Mouse (Mus musculus) embryonic facial prominence, embryonic 10.5 days (tissue): ENCODE results near the gene Clns1a. TPM values are rescaled to one million over a fixed set of nuclear protein-coding genes. Genes with fewer than 3 reads are reported as not detected.

ENCODE experiments used
- DNase-seq: peaks from one replicate; pipeline ENCODE4 v3.0.0-alpha.2; 2017; ENCODE audit warnings: low spot score
- H3K27ac ChIP-seq: fragments of 300-500 bp; sonication (generic); replicated peaks from 2 replicates; pipeline ENCODE4 v1.5.1; 2016; ENCODE audit warnings: mild to moderate bottlenecking
- H3K27me3 ChIP-seq: fragments of 300-500 bp; sonication (generic); replicated peaks from 2 replicates; pipeline ENCODE4 v1.6.1; 2016; ENCODE audit warnings: low read depth, mild to moderate bottlenecking; ENCODE audit not compliant: poor library complexity, severe bottlenecking
- H3K36me3 ChIP-seq: fragments of 300-500 bp; sonication (generic); replicated peaks from 2 replicates; pipeline ENCODE4 v1.6.1; 2016; ENCODE audit warnings: mild to moderate bottlenecking, moderate library complexity
- H3K4me1 ChIP-seq: fragments of 300-500 bp; sonication (generic); 2 replicates; pipeline ENCODE4 v1.6.1; 2016
- H3K4me3 ChIP-seq: fragments of 300-500 bp; sonication (generic); 2 replicates; pipeline ENCODE4 v1.5.1; 2016; ENCODE audit warnings: mild to moderate bottlenecking, moderate library complexity
- H3K9me3 ChIP-seq: fragments of 300-500 bp; sonication (generic); 2 replicates; pipeline ENCODE4 v1.6.1; 2016; ENCODE audit warnings: mild to moderate bottlenecking
- WGBS: fragments of 180-500 bp; shearing (Covaris S2); methylation state at CpG from one replicate; pipeline ENCODE4 v1.1.7; 2016; 5-methylcytosine and 5-hydroxymethylcytosine counted together
- polyA plus RNA-seq: library from polyadenylated mRNA; unstranded; fragments of >200 nt; fragmentation: Nextera tagmentation; extraction: Ambion mirVana; gene quantifications from 2 replicates; pipeline ENCODE4 v1.2.1, GENCODE M21; 2016

Gene Clns1a
- polyA plus RNA-seq, 1 experiment from 2014 or later = 296 TPM

DNA sequence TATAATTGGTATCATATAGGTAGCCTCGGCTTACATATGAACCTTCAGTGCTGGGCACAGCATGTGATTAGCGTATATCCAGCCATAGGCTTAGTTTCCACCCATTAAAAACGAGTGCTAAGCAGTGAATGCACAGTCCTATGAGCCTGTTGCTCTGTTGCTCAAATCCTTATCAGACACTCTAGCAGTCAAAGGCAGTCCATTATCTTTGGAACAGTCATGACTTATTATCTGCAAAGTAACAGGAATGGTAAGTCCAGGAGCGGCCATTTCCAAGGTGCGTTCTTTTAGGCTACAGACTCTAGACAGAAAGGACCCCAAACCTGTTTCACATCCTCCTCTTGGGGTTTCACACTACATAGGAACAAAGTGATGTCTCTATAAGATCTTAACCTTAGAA lies 37.2 kb downstream of the Clns1a start:
- H3K4me1 ChIP-seq = peaks cover 37% of the 10 kb centered on the region
- no peaks in the 10 kb centered on the region for H3K36me3 ChIP-seq
- H3K27ac ChIP-seq = no peak overlapping the region
- WGBS = 90% methylated on average over 5 of the region's 5 CpGs
- DNase-seq = no peak
- H3K4me3 ChIP-seq = no peak overlapping the region
- H3K9me3 ChIP-seq = no peaks in the 10 kb centered on the region
- H3K27me3 ChIP-seq = peaks cover 17% of the 10 kb centered on the region

GRCm38 (mm10) chr7:97735021-97735420 lies 38.6 kb downstream of the Clns1a start:
- Histone ChIP-seq H3K9me3 (no peaks in the 10 kb centered on the region), H3K27me3 (peaks cover 17% of the 10 kb centered on the region), H3K36me3 (no peaks in the 10 kb centered on the region), H3K27ac (no peak overlapping the region), H3K4me1 (peaks cover 28% of the 10 kb centered on the region), H3K4me3 (no peak overlapping the region)
- no peak for DNase-seq
- WGBS = 88% methylated on average over 8 of the region's 8 CpGs

DNA sequence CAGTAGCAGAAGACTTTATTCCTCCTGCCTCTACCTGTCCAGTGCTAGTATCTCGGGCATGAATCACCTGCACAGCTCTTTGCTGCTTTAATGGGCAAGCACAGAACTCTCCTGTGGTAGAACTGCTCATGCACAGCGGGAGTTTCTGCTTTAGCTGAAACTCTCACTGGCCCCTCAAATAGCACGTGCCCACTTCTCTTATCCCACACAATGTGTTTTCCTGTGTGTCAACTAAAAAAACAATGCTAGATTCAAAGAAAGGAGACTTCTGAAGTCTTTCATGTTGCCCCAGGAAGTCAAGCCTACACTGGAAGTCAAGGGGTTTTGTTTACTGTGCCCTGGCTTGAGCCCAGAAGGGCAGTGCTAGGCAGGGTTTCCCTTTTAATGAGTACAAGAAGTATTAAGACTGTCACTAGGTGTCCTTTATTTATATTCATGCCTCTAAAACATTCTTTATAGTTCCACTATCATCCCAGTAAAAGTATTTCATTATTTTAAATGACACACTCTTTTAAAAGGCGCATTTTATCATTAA lies 39.5 kb downstream of the Clns1a start:
- WGBS = 43% methylated on average over 4 of the region's 4 CpGs
- H3K36me3 ChIP-seq = no peaks in the 10 kb centered on the region
- H3K9me3 ChIP-seq = no peaks in the 10 kb centered on the region

GRCm38 (mm10) chr7:97737256-97737637 lies 40.8 kb downstream of the Clns1a start:
- peaks cover 17% of the 10 kb centered on the region for H3K27me3 ChIP-seq
- H3K4me1 ChIP-seq = peaks cover 27% of the 10 kb centered on the region
- WGBS = 9% methylated on average over 12 of the region's 12 CpGs
- H3K36me3 ChIP-seq = no peaks in the 10 kb centered on the region
- peak overlapping the region; percentile 66 for H3K4me3 ChIP-seq
- no peaks in the 10 kb centered on the region for H3K9me3 ChIP-seq
- no peak for DNase-seq
- H3K27ac ChIP-seq = peak overlapping the region; percentile 84

More for the DNA sequence above, 39.5 kb downstream of the Clns1a start:
- no peak for DNase-seq
- Histone ChIP-seq H3K4me3 (no peak overlapping the region), H3K4me1 (peaks cover 25% of the 10 kb centered on the region), H3K27ac (no peak overlapping the region), H3K27me3 (peaks cover 17% of the 10 kb centered on the region)

- peak; percentile 92 for DNase-seq
- H3K36me3 ChIP-seq = no peaks in the 10 kb centered on the region
- peaks cover 17% of the 10 kb centered on the region for H3K27me3 ChIP-seq
- no peaks in the 10 kb centered on the region for H3K9me3 ChIP-seq
- H3K4me1 ChIP-seq = peaks cover 27% of the 10 kb centered on the region
- under 1% methylated on average over 59 of the region's 64 CpGs for WGBS
- H3K4me3 ChIP-seq = peak within 1 kb of the TSS; percentile 66
- H3K27ac ChIP-seq = peak within 1 kb of the TSS; percentile 84
Measured at GRCm38 (mm10) chr7:97737638-97738456, 41.4 kb downstream of the Clns1a start, which contains the start of gene Aqp11. Aqp11 (minus strand) TSS chr7:97738289.

- Histone ChIP-seq H3K4me3 (no peak overlapping the region), H3K36me3 (no peaks in the 10 kb centered on the region), H3K9me3 (no peaks in the 10 kb centered on the region), H3K27ac (no peak overlapping the region), H3K4me1 (peaks cover 26% of the 10 kb centered on the region), H3K27me3 (peaks cover 13% of the 10 kb centered on the region)
- 53% methylated on average over 10 of the region's 10 CpGs for WGBS
- peak; percentile 56 for DNase-seq
Measured at GRCm38 (mm10) chr7:97740948-97741347, 44.5 kb downstream of the Clns1a start.

DNA sequence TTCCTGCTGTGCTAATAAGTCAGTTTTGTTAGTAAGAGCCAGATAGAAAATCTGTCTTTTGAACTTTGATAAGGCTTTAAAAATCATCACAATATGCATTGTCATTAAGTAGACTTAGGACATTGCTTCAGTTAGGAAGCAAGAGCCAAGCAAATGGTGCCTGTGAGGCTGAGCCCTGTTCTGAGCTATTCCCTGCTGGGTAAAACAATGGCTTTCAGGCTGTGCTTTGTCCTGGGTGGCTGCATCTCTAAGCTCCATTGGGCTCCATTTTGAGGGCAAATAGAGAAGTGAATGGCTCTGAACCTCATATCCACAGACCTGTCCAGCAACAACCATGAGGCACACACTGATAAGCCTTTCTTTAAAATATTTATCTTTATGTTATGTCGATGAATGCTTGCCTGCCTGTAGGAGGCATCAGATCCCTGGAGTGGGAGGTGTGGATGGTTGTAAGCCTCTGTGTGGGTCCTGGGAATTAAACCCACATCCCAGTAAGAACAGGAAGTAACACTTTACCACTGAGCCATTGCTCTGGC lies 45.4 kb downstream of the Clns1a start:
- H3K9me3 ChIP-seq = no peaks in the 10 kb centered on the region
- H3K4me1 ChIP-seq = peaks cover 25% of the 10 kb centered on the region
- no peak overlapping the region for H3K27ac ChIP-seq
- H3K36me3 ChIP-seq = no peaks in the 10 kb centered on the region
- 30% methylated on average over 1 of the region's 1 CpGs for WGBS
- H3K27me3 ChIP-seq = peaks cover 7% of the 10 kb centered on the region
- no peak for DNase-seq
- H3K4me3 ChIP-seq = no peak overlapping the region

- Histone ChIP-seq H3K9me3 (no peaks in the 10 kb centered on the region), H3K36me3 (no peaks in the 10 kb centered on the region), H3K4me3 (no peak overlapping the region), H3K4me1 (peaks cover 31% of the 10 kb centered on the region), H3K27ac (peak overlapping the region; percentile 48; the same call in 1 of the 2 replicates), H3K27me3 (no peaks in the 10 kb centered on the region)
- 15% methylated on average over 3 of the region's 3 CpGs for WGBS
- DNase-seq = peak; percentile 61
Measured at GRCm38 (mm10) chr7:97745299-97745698, 48.9 kb downstream of the Clns1a start.

GRCm38 (mm10) chr7:97747176-97747707 lies 50.8 kb downstream of the Clns1a start:
- 67% methylated on average over 4 of the region's 4 CpGs for WGBS
- Histone ChIP-seq H3K36me3 (no peaks in the 10 kb centered on the region), H3K27me3 (no peaks in the 10 kb centered on the region), H3K4me1 (peaks cover 24% of the 10 kb centered on the region), H3K27ac (no peak overlapping the region), H3K9me3 (no peaks in the 10 kb centered on the region), H3K4me3 (no peak overlapping the region)
- DNase-seq = no peak

- peak; percentile 84 for DNase-seq
- Histone ChIP-seq H3K36me3 (no peaks in the 10 kb centered on the region), H3K4me3 (0 out of 2 replicates have a peak overlapping the region, but pooled peaks have one; percentile 23), H3K27ac (peak overlapping the region; percentile 77), H3K9me3 (no peaks in the 10 kb centered on the region), H3K27me3 (no peaks in the 10 kb centered on the region), H3K4me1 (peaks cover 24% of the 10 kb centered on the region)
- WGBS = 27% methylated on average over 28 of the region's 28 CpGs
Measured at GRCm38 (mm10) chr7:97747787-97748497, 51.5 kb downstream of the Clns1a start.

- Histone ChIP-seq H3K9me3 (no peaks in the 10 kb centered on the region), H3K4me1 (peaks cover 24% of the 10 kb centered on the region), H3K36me3 (no peaks in the 10 kb centered on the region), H3K27me3 (no peaks in the 10 kb centered on the region), H3K27ac (peak overlapping the region; percentile 65), H3K4me3 (0 out of 2 replicates have a peak overlapping the region, but pooled peaks have one; percentile 20)
- 59% methylated on average over 10 of the region's 10 CpGs for WGBS
- peak; percentile 25 for DNase-seq
Measured at GRCm38 (mm10) chr7:97748527-97749206, 52.2 kb downstream of the Clns1a start.
